Mouse (Mus musculus) erythroblast, embryonic 14.5 days (primary cell): ENCODE results near the gene Gm45837.

ENCODE experiments used
- GATA1 ChIP-seq: IDR thresholded peaks from 2 replicates; pipeline ENCODE4 v1.6.1; 2012; ENCODE audit warnings: low read length, inconsistent platforms, mixed read lengths
- TAL1 ChIP-seq: IDR thresholded peaks from 3 replicates; pipeline ENCODE4 v1.6.1; 2012; ENCODE audit warnings: low read length, inconsistent platforms, mixed read lengths

- TF ChIP-seq GATA1 (no peak), TAL1 (no peak)
Measured at GRCm38 (mm10) chr7:101421529-101421928, 10.8 kb downstream of the Gm45837 start, which contains the start of gene Pde2a.
